Mouse (Mus musculus): ENCODE data around the gene Lct. TPM values are rescaled to one million over a fixed set of nuclear protein-coding genes. Genes with fewer than 3 reads are reported as not detected.
"Not testable (repeated sequence)": the region's sequence is repeated elsewhere in the genome, so short reads cannot be mapped to it uniquely, and the experiment has no call there.

Gene Lct
- total RNA-seq, 2 experiments from 2014 or later = not detected

GRCm38 (mm10) chr1:128295717-128296528 lies 32.2 kb downstream of the Lct start:
- intact Hi-C loops (cut with DNase I) = no loop called here
- no peak for DNase-seq

- DNase-seq = no peak
- intact Hi-C loops (cut with DNase I) = no loop called here
Measured at GRCm38 (mm10) chr1:128295296-128295695, 32.8 kb downstream of the Lct start.

GRCm38 (mm10) chr1:128293524-128293923 lies 34.6 kb downstream of the Lct start:
- DNase-seq = no peak
- intact Hi-C loops (cut with DNase I) = no loop called here

- DNase-seq = no peak
- intact Hi-C loops (cut with DNase I) = no loop called here
Measured at GRCm38 (mm10) chr1:128290295-128290694, 37.8 kb downstream of the Lct start.

- DNase-seq = no peak
- intact Hi-C loops (cut with DNase I) = loop anchor here (10.0 kb wide), 1 partner anchor 550 kb away; no protein-coding TSS in a partner anchor
Measured at GRCm38 (mm10) chr1:128285136-128285535, 43.0 kb downstream of the Lct start.

- intact Hi-C loops (cut with DNase I) = loop anchor here (10.0 kb wide), 1 partner anchor 551 kb away; no protein-coding TSS in a partner anchor
- DNase-seq = no peak
Measured at GRCm38 (mm10) chr1:128284157-128284690, 43.9 kb downstream of the Lct start.

- DNase-seq = no peak
- intact Hi-C loops (cut with DNase I) = loop anchor here (10.0 kb wide), 1 partner anchor 552 kb away; no protein-coding TSS in a partner anchor
Measured at GRCm38 (mm10) chr1:128282924-128283323, 45.2 kb downstream of the Lct start.

- intact Hi-C loops (cut with DNase I) = loop anchor here (10.0 kb wide), 1 partner anchor 553 kb away; no protein-coding TSS in a partner anchor
- no peak for DNase-seq
Measured at GRCm38 (mm10) chr1:128281753-128282152, 46.4 kb downstream of the Lct start.

- intact Hi-C loops (cut with DNase I) = no loop called here
- no peak for DNase-seq
Measured at GRCm38 (mm10) chr1:128278563-128278962, 49.6 kb downstream of the Lct start.

GRCm38 (mm10) chr1:128275908-128276307 lies 52.2 kb downstream of the Lct start:
- intact Hi-C loops (cut with DNase I) = no loop called here
- no peak for DNase-seq

GRCm38 (mm10) chr1:128270731-128271130 lies 57.4 kb downstream of the Lct start:
- intact Hi-C loops (cut with DNase I) = no loop called here
- no peak for DNase-seq

GRCm38 (mm10) chr1:128267061-128267460 lies 61.1 kb downstream of the Lct start:
- intact Hi-C loops (cut with DNase I); DNase-seq: not testable (repeated sequence)

- intact Hi-C loops (cut with DNase I) = loop anchor here (5.0 kb wide), 2 partner anchors 143 to 473 kb away; partner anchors contain the start of genes Ccnt2, R3hdm1 and Zranb3
- peak in 1 of 2 experiments; percentile 26 for DNase-seq
Measured at GRCm38 (mm10) chr1:128244727-128245355, 83.3 kb downstream of the Lct start.

GRCm38 (mm10) chr1:128243996-128244726 lies 84.0 kb downstream of the Lct start:
- intact Hi-C loops (cut with DNase I) = loop anchor here (5.0 kb wide), 2 partner anchors 142 to 472 kb away; partner anchors contain the start of genes Ccnt2, R3hdm1 and Zranb3
- peak; percentile 90 to 91 for DNase-seq

GRCm38 (mm10) chr1:128243627-128243995 lies 84.5 kb downstream of the Lct start, which contains the start of gene Ubxn4:
TSS of gene Ubxn4 (plus strand) at chr1:128243964.
- intact Hi-C loops (cut with DNase I) = loop anchor here (5.0 kb wide), 2 partner anchors 141 to 471 kb away; partner anchors contain the start of genes Ccnt2, R3hdm1 and Zranb3
- no peak for DNase-seq

GRCm38 (mm10) chr1:128235181-128235580 lies 92.9 kb downstream of the Lct start:
- intact Hi-C loops (cut with DNase I) = no loop called here
- no peak for DNase-seq

Measured in heart, postnatal 36 days (tissue).